Mouse (Mus musculus): ENCODE measurements around the gene Wscd1.

DNA sequence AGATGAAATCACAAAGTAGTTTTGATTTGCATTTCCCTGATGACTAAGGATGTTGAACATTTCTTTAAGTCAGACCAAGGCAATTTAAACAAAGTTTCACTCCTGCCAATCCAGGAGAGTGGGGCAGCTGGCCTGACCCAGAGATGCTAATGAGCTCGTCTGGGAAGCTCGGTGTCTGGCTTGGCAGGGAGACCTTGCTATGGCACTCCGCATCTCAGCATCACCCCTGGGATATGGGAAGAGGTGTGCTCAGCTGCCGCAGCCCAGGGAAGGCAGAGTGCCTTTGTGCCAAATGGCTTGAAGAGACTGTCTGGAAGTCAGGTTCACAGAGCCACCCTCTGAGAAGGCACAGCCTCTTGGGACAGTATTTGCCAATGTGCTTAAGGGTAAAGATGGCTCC is 75.3 kb downstream of the Wscd1 start:
- TF ChIP-seq CTCF (IDR thresholded peaks at IDR 0.05; ENCODE audit: extremely low read depth, insufficient read depth, low read length), result no peak
- TF ChIP-seq POLR2A (IDR thresholded peaks at IDR 0.05; ENCODE audit: extremely low read depth, insufficient read depth, low read length), result no peak

Data from cortical plate, adult 2 months (tissue).